Mouse (Mus musculus) hindbrain, embryonic 10.5 days (tissue): ENCODE results near the gene Prorsd1. TPM values are rescaled to one million over a fixed set of nuclear protein-coding genes. Genes with fewer than 3 reads are reported as not detected.

Source experiments
- DNase-seq: peaks from one replicate; pipeline ENCODE4 v3.0.0-alpha.2; 2017; ENCODE audit warnings: low spot score
- H3K27ac ChIP-seq: fragments of 300-500 bp; sonication (generic); 2 replicates; pipeline ENCODE4 v1.5.1; 2016; ENCODE audit warnings: mild to moderate bottlenecking, moderate library complexity
- H3K27me3 ChIP-seq: fragments of 300-500 bp; sonication (generic); 2 replicates; pipeline ENCODE4 v1.6.1; 2016; ENCODE audit warnings: mild to moderate bottlenecking; ENCODE audit not compliant: poor library complexity, insufficient read depth, severe bottlenecking
- H3K36me3 ChIP-seq: fragments of 300-500 bp; sonication (generic); 2 replicates; pipeline ENCODE4 v1.6.1; 2016; ENCODE audit warnings: mild to moderate bottlenecking, moderate library complexity
- H3K4me1 ChIP-seq: fragments of 300-500 bp; sonication (generic); replicated peaks from 2 replicates; pipeline ENCODE4 v1.6.1; 2016; ENCODE audit warnings: mild to moderate bottlenecking
- H3K4me3 ChIP-seq: fragments of 300-500 bp; sonication (generic); 2 replicates; pipeline ENCODE4 v1.5.1; 2016; ENCODE audit warnings: mild to moderate bottlenecking, moderate library complexity
- H3K9me3 ChIP-seq: fragments of 300-500 bp; sonication (generic); 2 replicates; pipeline ENCODE4 v1.6.1; 2016; ENCODE audit warnings: mild to moderate bottlenecking, moderate library complexity
- WGBS: fragments of 180-500 bp; shearing (Covaris S2); methylation state at CpG from one replicate; pipeline ENCODE4 v1.1.7; 2016; 5-methylcytosine and 5-hydroxymethylcytosine counted together
- polyA plus RNA-seq: library from polyadenylated mRNA; unstranded; fragments of >200 nt; fragmentation: Nextera tagmentation; extraction: Ambion mirVana; gene quantifications from 2 replicates; pipeline ENCODE4 v1.2.1, GENCODE M21; 2016

Prorsd1 gene
- polyA plus RNA-seq, 1 experiment from 2014 or later: 19.6 TPM

- H3K36me3 ChIP-seq: peaks cover 68% of the 10 kb centered on the region
- 96% methylated on average over 3 of the region's 3 CpGs for WGBS
Measured at GRCm38 (mm10) chr11:29544225-29544945, 29.6 kb upstream of the Prorsd1 start.

GRCm38 (mm10) chr11:29538201-29538600, 23.4 kb upstream of the Prorsd1 start:
- Histone ChIP-seq H3K27ac (no peak overlapping the region), H3K4me1 (no peaks in the 10 kb centered on the region), H3K4me3 (no peak overlapping the region), H3K36me3 (peaks cover 83% of the 10 kb centered on the region), H3K9me3 (no peaks in the 10 kb centered on the region), H3K27me3 (no peaks in the 10 kb centered on the region)
- 98% methylated on average over 1 of the region's 1 CpGs for WGBS
- no peak for DNase-seq

More at GRCm38 (mm10) chr11:29544225-29544945, 29.6 kb upstream of the Prorsd1 start:
- DNase-seq: no peak
- Histone ChIP-seq H3K4me1 (peaks cover 14% of the 10 kb centered on the region), H3K27me3 (no peaks in the 10 kb centered on the region), H3K9me3 (no peaks in the 10 kb centered on the region), H3K4me3 (no peak overlapping the region), H3K27ac (no peak overlapping the region)

- no peaks in the 10 kb centered on the region for H3K9me3 ChIP-seq
- peak; percentile 89 for DNase-seq
- peaks cover 15% of the 10 kb centered on the region for H3K4me1 ChIP-seq
- no peaks in the 10 kb centered on the region for H3K27me3 ChIP-seq
- peak within 1 kb of the TSS; percentile 96 for H3K27ac ChIP-seq
- 3% methylated on average over 47 of the region's 47 CpGs for WGBS
- peaks cover 12% of the 10 kb centered on the region for H3K36me3 ChIP-seq
- H3K4me3 ChIP-seq: peak within 1 kb of the TSS; percentile 75
Measured at GRCm38 (mm10) chr11:29525988-29526794, 11.4 kb upstream of the Prorsd1 start, which contains the start of gene Mtif2. Gene Mtif2, plus strand, starts transcription at chr11:29526408.

- Histone ChIP-seq H3K4me1 (peaks cover 11% of the 10 kb centered on the region; the same call in 1 of the 2 replicates), H3K27ac (peak overlapping the region; percentile 91), H3K9me3 (no peaks in the 10 kb centered on the region), H3K36me3 (peaks cover 26% of the 10 kb centered on the region), H3K4me3 (peak overlapping the region; percentile 74), H3K27me3 (no peaks in the 10 kb centered on the region)
- no peak for DNase-seq
- WGBS: 32% methylated on average over 10 of the region's 10 CpGs
Measured at GRCm38 (mm10) chr11:29514325-29514681, 530 bp downstream of the Prorsd1 start.

- DNase-seq: no peak
- Histone ChIP-seq H3K27ac (no peak overlapping the region), H3K4me1 (peaks cover 11% of the 10 kb centered on the region; the same call in 1 of the 2 replicates), H3K9me3 (no peaks in the 10 kb centered on the region), H3K4me3 (no peak overlapping the region), H3K36me3 (peaks cover 26% of the 10 kb centered on the region), H3K27me3 (no peaks in the 10 kb centered on the region)
- 91% methylated on average over 4 of the region's 4 CpGs for WGBS
Measured at GRCm38 (mm10) chr11:29512818-29513535, 1.9 kb downstream of the Prorsd1 start.

GRCm38 (mm10) chr11:29509421-29509820, 5.4 kb downstream of the Prorsd1 start:
- Histone ChIP-seq H3K36me3 (peaks cover 54% of the 10 kb centered on the region), H3K27ac (no peak overlapping the region), H3K27me3 (no peaks in the 10 kb centered on the region), H3K4me1 (peaks cover 7% of the 10 kb centered on the region; the same call in 1 of the 2 replicates), H3K4me3 (no peak overlapping the region), H3K9me3 (no peaks in the 10 kb centered on the region)
- no peak for DNase-seq
- WGBS: 98% methylated on average over 1 of the region's 1 CpGs

- no peak for DNase-seq
- peaks cover 54% of the 10 kb centered on the region for H3K36me3 ChIP-seq
Measured at GRCm38 (mm10) chr11:29504899-29505625, 9.8 kb downstream of the Prorsd1 start.

GRCm38 (mm10) chr11:29503948-29504893, 10.6 kb downstream of the Prorsd1 start:
- H3K27me3 ChIP-seq: no peaks in the 10 kb centered on the region
- H3K27ac ChIP-seq: no peak overlapping the region
- peaks cover 61% of the 10 kb centered on the region for H3K36me3 ChIP-seq
- 94% methylated on average over 10 of the region's 10 CpGs for WGBS
- no peak for DNase-seq
- H3K4me1 ChIP-seq: no peaks in the 10 kb centered on the region
- no peak overlapping the region for H3K4me3 ChIP-seq
- H3K9me3 ChIP-seq: no peaks in the 10 kb centered on the region

More at GRCm38 (mm10) chr11:29504899-29505625, 9.8 kb downstream of the Prorsd1 start:
- no peak overlapping the region for H3K4me3 ChIP-seq
- no peaks in the 10 kb centered on the region for H3K27me3 ChIP-seq
- 94% methylated on average over 2 of the region's 2 CpGs for WGBS
- no peak overlapping the region for H3K27ac ChIP-seq
- H3K4me1 ChIP-seq: no peaks in the 10 kb centered on the region
- H3K9me3 ChIP-seq: no peaks in the 10 kb centered on the region

GRCm38 (mm10) chr11:29496962-29497361, 17.9 kb downstream of the Prorsd1 start:
- Histone ChIP-seq H3K4me1 (no peaks in the 10 kb centered on the region), H3K27ac (no peak overlapping the region), H3K27me3 (no peaks in the 10 kb centered on the region), H3K36me3 (peaks cover 76% of the 10 kb centered on the region), H3K9me3 (no peaks in the 10 kb centered on the region), H3K4me3 (no peak overlapping the region)
- DNase-seq: no peak
- 89% methylated on average over 3 of the region's 3 CpGs for WGBS

GRCm38 (mm10) chr11:29493135-29493534, 21.7 kb downstream of the Prorsd1 start:
- peaks cover 83% of the 10 kb centered on the region for H3K36me3 ChIP-seq
- no peak overlapping the region for H3K4me3 ChIP-seq
- no peaks in the 10 kb centered on the region for H3K9me3 ChIP-seq
- H3K27ac ChIP-seq: no peak overlapping the region
- no peaks in the 10 kb centered on the region for H3K27me3 ChIP-seq
- H3K4me1 ChIP-seq: no peaks in the 10 kb centered on the region
- no peak for DNase-seq
- 86% methylated on average over 1 of the region's 1 CpGs for WGBS

GRCm38 (mm10) chr11:29474676-29475075, 40.2 kb downstream of the Prorsd1 start:
- Histone ChIP-seq H3K4me3 (no peak overlapping the region), H3K27me3 (no peaks in the 10 kb centered on the region), H3K9me3 (no peaks in the 10 kb centered on the region), H3K27ac (no peak overlapping the region), H3K4me1 (no peaks in the 10 kb centered on the region), H3K36me3 (peaks cover 44% of the 10 kb centered on the region)
- DNase-seq: no peak
